Mouse (Mus musculus): ENCODE measurements around the gene Mrvi1. TPM values are rescaled to one million over a fixed set of nuclear protein-coding genes. Genes with fewer than 3 reads are reported as not detected.
"Not testable (repeated sequence)": the region's sequence is repeated elsewhere in the genome, so short reads cannot be mapped to it uniquely, and the experiment has no call there.

Mrvi1 gene
- total RNA-seq, 2 experiments from 2014 or later: 1.5 TPM

GRCm38 (mm10) chr7:110895772-110896171 is 86.5 kb downstream of the Mrvi1 start:
- DNase-seq; intact Hi-C loops (cut with DNase I): not testable (repeated sequence)

GRCm38 (mm10) chr7:110894673-110895072 is 87.6 kb downstream of the Mrvi1 start:
- DNase-seq: no peak
- intact Hi-C loops (cut with DNase I): no loop called here

DNA sequence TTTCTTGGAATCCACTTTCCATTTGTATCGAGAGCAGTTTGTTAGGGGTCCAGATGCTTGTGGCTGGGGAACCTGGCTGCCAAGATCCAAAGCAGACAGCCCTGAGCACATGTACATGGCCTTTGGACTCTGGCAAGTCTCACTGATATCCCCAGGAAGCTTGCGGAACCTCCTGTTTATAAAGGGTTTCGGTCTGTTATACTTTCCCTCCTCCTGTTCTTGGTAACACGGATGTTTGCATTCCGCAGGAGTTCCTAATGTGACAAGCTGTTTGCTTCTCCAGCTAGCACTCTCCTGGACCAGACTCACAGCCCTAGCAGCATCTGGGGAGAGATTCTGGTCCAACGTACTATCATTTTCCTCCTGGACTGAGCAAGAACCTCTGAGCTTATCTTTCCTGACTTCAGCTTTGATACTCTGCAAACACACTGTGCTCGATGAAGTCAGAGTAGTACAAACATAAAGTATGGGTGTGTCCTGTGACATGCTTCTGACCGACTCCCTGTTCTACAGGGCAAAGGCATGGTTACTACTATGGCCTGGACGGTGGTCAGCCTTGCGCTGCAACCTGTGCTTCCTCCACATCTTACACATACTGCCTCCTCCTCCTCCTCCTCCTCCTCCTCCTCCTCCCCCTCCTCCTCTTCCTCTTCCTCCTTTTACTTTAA is 88.2 kb downstream of the Mrvi1 start:
- intact Hi-C loops (cut with DNase I): no loop called here
- DNase-seq: no peak

DNA sequence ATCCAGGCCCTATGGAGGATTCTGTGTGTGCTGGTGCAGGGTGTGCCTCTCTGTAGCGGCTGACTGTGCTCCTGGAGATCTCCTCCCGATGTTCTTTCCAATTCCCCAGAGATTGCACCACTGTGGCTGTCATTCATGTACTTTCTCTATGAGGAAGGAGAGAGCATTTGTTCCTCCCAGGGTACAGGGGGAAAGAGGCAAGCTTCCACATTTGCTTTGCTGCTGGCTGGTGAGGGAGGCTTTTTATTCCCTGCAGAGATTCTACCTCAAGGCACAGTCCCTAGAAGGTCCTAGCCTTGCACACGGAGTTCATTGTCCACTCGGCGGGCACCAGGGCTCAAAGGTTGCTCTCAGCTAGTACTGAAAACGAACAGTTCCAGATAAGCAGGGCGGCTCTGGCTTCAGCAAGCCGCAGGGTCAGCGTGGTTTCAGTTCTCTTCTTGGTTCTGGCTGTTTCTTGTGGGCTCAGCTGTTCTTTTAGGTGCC is 90.7 kb downstream of the Mrvi1 start:
- intact Hi-C loops (cut with DNase I): no loop called here
- DNase-seq: no peak

DNA sequence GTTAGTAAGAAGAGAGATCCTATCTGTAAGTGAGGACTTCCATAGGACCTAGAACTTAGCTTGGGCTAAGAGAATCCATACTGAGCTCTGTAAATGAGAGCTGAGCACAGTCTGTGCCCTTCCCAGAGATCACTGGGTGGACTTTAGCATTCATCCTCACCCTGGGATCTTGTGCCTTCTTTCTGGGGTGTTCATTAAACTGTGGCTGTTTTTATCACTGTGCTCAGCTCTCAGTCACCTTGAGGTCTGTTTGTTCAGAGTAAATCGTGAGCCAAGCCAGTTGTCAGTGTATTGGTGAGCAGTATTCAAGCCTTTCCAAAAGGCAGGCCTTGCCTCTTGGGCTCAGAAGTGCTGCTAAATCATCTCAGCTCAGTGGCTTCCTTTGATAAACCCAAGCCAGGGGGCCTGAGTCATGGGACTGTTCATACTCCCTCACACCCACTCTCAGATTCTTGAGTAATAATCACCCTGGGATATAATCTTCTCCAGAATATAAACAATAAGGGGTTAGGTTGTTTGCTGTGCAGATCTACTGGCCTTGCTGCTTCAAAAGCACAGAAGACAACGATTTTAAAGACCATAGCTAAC is 100.4 kb downstream of the Mrvi1 start:
- intact Hi-C loops (cut with DNase I): no loop called here
- no peak for DNase-seq

DNA sequence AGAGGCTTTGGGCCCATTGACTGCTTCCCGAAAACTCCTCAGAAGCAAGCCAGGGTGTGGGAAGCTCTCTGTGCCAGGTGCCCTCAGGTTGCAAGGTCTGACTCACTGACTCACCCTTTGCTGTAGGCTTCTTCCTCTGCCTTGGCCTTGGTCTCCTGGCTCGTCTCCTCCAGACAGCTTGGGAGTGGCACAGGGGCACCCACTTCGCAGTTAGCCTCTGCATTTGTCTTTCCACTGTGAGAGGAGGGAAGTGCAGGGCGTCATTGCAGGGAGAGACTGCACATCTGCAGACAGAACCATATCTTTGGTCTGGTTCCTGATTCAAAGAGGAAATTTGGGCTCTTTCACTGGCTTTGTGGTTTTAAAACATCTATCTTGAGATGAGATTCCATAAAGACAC is 104.2 kb downstream of the Mrvi1 start:
- intact Hi-C loops (cut with DNase I): no loop called here

DNA sequence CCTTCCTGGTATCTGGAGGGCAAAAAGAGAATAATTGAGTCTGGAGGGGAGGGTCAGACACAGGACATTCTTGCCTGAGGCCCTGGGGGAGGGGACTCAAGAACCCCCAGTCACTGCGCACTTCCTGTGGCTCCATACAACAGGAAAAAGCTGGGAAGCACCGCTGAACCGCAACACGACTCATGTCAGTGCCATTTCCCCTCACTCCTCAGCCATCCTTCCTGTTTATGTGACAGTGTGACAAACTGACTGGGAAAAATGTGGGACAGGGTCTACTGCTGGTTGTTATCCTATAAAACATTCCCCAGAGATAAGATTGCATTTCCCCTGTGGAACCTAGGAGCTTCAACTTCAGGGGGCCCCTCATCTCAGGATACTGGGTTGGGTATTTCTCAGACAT is 105.3 kb downstream of the Mrvi1 start:
- intact Hi-C loops (cut with DNase I): no loop called here
- no peak for DNase-seq

More for the DNA sequence above, 104.2 kb downstream of the Mrvi1 start:
- no peak for DNase-seq

- intact Hi-C loops (cut with DNase I): no loop called here
- DNase-seq: no peak
Observed at GRCm38 (mm10) chr7:110868807-110869206, 113.5 kb downstream of the Mrvi1 start.

DNA sequence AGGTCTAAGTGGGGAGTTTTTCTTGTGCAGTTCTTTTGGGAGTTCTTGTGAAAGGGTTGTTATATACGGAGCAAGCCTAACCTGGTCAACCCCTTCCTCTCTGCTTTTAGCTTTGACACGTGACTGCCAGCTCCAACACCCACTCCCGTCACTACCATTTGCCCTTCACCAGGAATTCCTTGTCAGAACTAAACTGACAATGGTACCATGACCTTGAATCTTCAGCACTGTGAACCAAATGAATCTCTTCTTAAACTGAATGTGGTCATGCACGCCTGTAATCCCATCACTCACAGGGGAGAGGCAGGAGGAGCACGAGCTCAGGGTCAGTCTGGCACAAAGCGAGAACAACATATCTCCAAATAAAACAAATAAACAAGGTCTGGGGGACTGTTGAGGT is 115.1 kb downstream of the Mrvi1 start:
- DNase-seq: no peak
- intact Hi-C loops (cut with DNase I): no loop called here

- no peak for DNase-seq
- intact Hi-C loops (cut with DNase I): no loop called here
Observed at GRCm38 (mm10) chr7:110866021-110866420, 116.2 kb downstream of the Mrvi1 start.

DNA sequence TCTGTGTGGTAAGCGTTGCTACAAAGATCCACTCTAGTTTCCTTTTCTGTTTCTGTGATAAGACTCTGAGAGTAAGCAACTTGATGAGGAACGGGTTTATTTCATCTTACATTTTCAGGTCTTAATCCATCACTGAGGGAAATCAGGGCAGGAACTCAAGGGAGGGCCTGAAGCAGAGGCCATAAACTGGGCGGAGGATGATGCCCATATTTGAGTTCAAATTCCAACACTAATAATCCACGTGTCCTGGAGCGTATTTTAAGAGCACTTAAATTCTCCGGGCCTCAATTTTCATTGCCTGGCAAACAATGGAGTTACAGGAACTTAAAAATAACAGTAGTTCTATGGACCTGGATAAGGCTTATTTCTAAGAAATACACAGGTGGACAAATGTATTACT is 116.7 kb downstream of the Mrvi1 start:
- no peak for DNase-seq
- intact Hi-C loops (cut with DNase I): no loop called here

- DNase-seq: no peak
- intact Hi-C loops (cut with DNase I): no loop called here
Observed at GRCm38 (mm10) chr7:110865038-110865437, 117.2 kb downstream of the Mrvi1 start.

- intact Hi-C loops (cut with DNase I): no loop called here
- no peak for DNase-seq
Observed at GRCm38 (mm10) chr7:110862751-110863289, 119.4 kb downstream of the Mrvi1 start, which contains the start of gene Lyve1. Lyve1 (minus strand) TSS chr7:110863239.

DNA sequence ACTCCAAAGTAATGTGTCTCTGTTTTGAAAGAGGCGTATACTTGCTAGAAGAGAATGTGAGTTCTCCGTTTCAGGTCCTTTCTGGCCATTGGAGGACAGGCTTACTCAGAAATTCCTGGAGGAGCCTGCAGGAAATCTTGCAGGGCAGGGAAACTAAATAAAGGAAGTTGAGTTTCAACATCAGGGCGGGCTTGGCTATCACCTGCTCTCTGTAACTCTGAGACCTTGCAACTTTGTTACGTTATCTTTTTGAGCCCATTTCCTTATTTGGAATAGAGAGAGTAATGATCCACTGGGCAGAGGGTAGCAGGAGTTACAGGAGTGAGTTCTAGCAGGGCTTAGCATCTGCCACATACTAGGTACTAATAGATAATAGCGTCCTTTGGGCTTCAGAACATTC is 122.1 kb downstream of the Mrvi1 start:
- intact Hi-C loops (cut with DNase I): no loop called here
- no peak for DNase-seq

- intact Hi-C loops (cut with DNase I): no loop called here
- DNase-seq: no peak
Observed at GRCm38 (mm10) chr7:110855604-110856003, 126.7 kb downstream of the Mrvi1 start.

- intact Hi-C loops (cut with DNase I): no loop called here
- peak; percentile 64 for DNase-seq
Observed at GRCm38 (mm10) chr7:110854927-110855546, 127.2 kb downstream of the Mrvi1 start.

GRCm38 (mm10) chr7:110854519-110854918 is 127.7 kb downstream of the Mrvi1 start:
- intact Hi-C loops (cut with DNase I): no loop called here
- DNase-seq: no peak

DNA sequence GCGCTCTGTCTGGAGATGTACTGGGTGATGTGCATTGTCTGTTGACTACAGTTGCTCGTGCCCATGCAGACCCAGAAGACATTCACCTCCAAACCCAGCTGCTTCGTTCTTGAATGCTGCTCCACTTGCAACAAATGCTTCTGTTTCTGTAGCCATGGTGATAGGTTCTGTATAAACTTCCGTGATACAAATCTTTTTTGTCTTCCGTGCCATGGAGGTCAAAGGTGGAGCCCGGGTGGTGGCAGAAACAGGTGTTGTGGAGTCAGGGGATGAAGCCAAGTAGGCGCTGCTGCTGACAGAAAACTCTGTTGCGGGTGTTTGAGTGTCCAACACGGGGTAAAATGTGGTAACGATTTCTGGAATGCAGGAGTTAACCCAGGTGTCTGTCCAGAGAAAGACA is 128.7 kb downstream of the Mrvi1 start:
- intact Hi-C loops (cut with DNase I): no loop called here
- no peak for DNase-seq

- DNase-seq: no peak
- intact Hi-C loops (cut with DNase I): no loop called here
Observed at GRCm38 (mm10) chr7:110851541-110852203, 130.6 kb downstream of the Mrvi1 start.

DNA sequence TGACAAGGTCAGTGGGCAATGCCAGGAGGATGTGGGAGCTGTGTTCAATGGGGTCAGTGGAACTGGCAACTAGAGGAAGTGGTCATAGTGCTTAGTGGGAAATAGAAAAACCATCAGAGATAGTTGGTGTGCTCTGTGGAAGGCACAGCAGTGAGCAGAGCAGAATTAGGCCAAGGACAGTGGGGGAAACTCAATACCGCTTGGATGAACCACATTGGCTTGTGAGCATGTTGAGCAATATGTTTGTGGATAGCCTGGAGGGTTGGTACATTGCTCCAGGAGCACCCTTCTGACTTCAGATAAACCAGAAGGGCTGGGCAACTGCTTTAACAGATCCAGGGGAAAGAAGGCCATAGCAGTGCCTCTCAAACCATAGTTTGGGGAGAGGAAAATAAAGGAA is 133.9 kb downstream of the Mrvi1 start:
- DNase-seq: no peak
- intact Hi-C loops (cut with DNase I): no loop called here

- intact Hi-C loops (cut with DNase I): no loop called here
- no peak for DNase-seq
Observed at GRCm38 (mm10) chr7:110847321-110847720, 134.9 kb downstream of the Mrvi1 start.

All from left cerebral cortex, postnatal 4 days (tissue).